Mouse (Mus musculus): Measurements from ENCODE around the gene Rwdd4a. TPM values are rescaled to one million over a fixed set of nuclear protein-coding genes. Genes with fewer than 3 reads are reported as not detected.
A peak's percentile ranks its signal among the peaks of the same experiment; 100 is the strongest.

Rwdd4a gene
- polyA plus RNA-seq, 1 experiment from 2014 or later = 35.2 TPM

- Histone ChIP-seq H3K4me1 (ENCODE audit: control insufficient read depth, insufficient read depth, low read length) (no peaks in the 10 kb centered on the region), H3K36me3 (ENCODE audit: control insufficient read depth, insufficient read depth, low read length) (no peaks in the 10 kb centered on the region), H3K4me3 (ENCODE audit: low read depth, low read length) (no peak overlapping the region), H3K4me2 (ENCODE audit: low read depth, low read length) (no peak overlapping the region), H3K27me3 (ENCODE audit: control insufficient read depth, insufficient read depth, low read length) (no peaks in the 10 kb centered on the region), H3K9ac (replicated peaks; ENCODE audit: low read depth, low read length) (no peak overlapping the region), H3K27ac (ENCODE audit: low read depth, low read length) (no peak overlapping the region), H3K9me3 (ENCODE audit: control insufficient read depth, low read length) (no peaks in the 10 kb centered on the region)
- ATAC-seq (ENCODE audit: low read depth) = no peak
- WGBS = 94% methylated on average over 6 of the region's 6 CpGs
Observed at GRCm38 (mm10) chr8:47566551-47566950, 33.1 kb downstream of the Rwdd4a start.

GRCm38 (mm10) chr8:47568098-47568497 is 34.6 kb downstream of the Rwdd4a start:
- no peak for ATAC-seq (ENCODE audit: low read depth)
- H3K9ac ChIP-seq (replicated peaks; ENCODE audit: low read depth, low read length) = no peak overlapping the region
- no peaks in the 10 kb centered on the region for H3K27me3 ChIP-seq (ENCODE audit: control insufficient read depth, insufficient read depth, low read length)
- no peaks in the 10 kb centered on the region for H3K4me1 ChIP-seq (ENCODE audit: control insufficient read depth, insufficient read depth, low read length)
- H3K4me2 ChIP-seq (ENCODE audit: low read depth, low read length) = no peak overlapping the region
- 90% methylated on average over 5 of the region's 5 CpGs for WGBS
- no peak overlapping the region for H3K4me3 ChIP-seq (ENCODE audit: low read depth, low read length)
- H3K27ac ChIP-seq (ENCODE audit: low read depth, low read length) = no peak overlapping the region
- H3K36me3 ChIP-seq (ENCODE audit: control insufficient read depth, insufficient read depth, low read length) = no peaks in the 10 kb centered on the region
- H3K9me3 ChIP-seq (ENCODE audit: control insufficient read depth, low read length) = no peaks in the 10 kb centered on the region

DNA sequence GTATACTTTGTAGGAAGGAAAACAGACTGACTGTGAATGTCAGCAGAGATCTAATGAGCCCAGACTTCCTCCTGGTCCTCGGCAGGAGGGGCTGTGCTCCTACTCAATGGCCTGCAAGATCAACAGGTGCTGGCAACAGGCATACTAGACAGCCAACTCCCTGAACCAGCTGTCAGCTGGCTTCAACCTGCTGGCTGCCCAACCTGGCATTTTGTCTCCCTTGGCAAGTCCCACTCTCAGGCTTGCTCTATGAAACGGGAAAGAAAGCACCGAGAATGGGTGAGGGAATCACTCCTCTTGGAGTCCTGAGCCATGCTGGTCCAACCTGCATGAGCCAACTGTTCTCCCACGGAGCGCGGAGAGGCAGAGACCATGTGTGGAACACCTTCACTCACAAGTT is 36.7 kb downstream of the Rwdd4a start:
- ATAC-seq (ENCODE audit: low read depth) = no peak
- no peaks in the 10 kb centered on the region for H3K27me3 ChIP-seq (ENCODE audit: control insufficient read depth, insufficient read depth, low read length)
- 94% methylated on average over 6 of the region's 6 CpGs for WGBS

GRCm38 (mm10) chr8:47573482-47573881 is 40.0 kb downstream of the Rwdd4a start:
- H3K4me1 ChIP-seq (ENCODE audit: control insufficient read depth, insufficient read depth, low read length) = no peaks in the 10 kb centered on the region
- ATAC-seq (ENCODE audit: low read depth) = no peak
- no peaks in the 10 kb centered on the region for H3K36me3 ChIP-seq (ENCODE audit: control insufficient read depth, insufficient read depth, low read length)
- H3K9me3 ChIP-seq (ENCODE audit: control insufficient read depth, low read length) = no peaks in the 10 kb centered on the region
- no peak overlapping the region for H3K4me2 ChIP-seq (ENCODE audit: low read depth, low read length)
- H3K4me3 ChIP-seq (ENCODE audit: low read depth, low read length) = no peak overlapping the region
- no peaks in the 10 kb centered on the region for H3K27me3 ChIP-seq (ENCODE audit: control insufficient read depth, insufficient read depth, low read length)
- no peak overlapping the region for H3K27ac ChIP-seq (ENCODE audit: low read depth, low read length)
- no peak overlapping the region for H3K9ac ChIP-seq (replicated peaks; ENCODE audit: low read depth, low read length)
- WGBS = 90% methylated on average over 7 of the region's 7 CpGs

More for the DNA sequence above, 36.7 kb downstream of the Rwdd4a start:
- Histone ChIP-seq H3K4me1 (ENCODE audit: control insufficient read depth, insufficient read depth, low read length) (no peaks in the 10 kb centered on the region), H3K4me2 (ENCODE audit: low read depth, low read length) (no peak overlapping the region), H3K9me3 (ENCODE audit: control insufficient read depth, low read length) (no peaks in the 10 kb centered on the region), H3K4me3 (ENCODE audit: low read depth, low read length) (no peak overlapping the region), H3K36me3 (ENCODE audit: control insufficient read depth, insufficient read depth, low read length) (no peaks in the 10 kb centered on the region), H3K27ac (ENCODE audit: low read depth, low read length) (no peak overlapping the region), H3K9ac (replicated peaks; ENCODE audit: low read depth, low read length) (no peak overlapping the region)

GRCm38 (mm10) chr8:47581454-47581853 is 48.0 kb downstream of the Rwdd4a start:
- no peaks in the 10 kb centered on the region for H3K9me3 ChIP-seq (ENCODE audit: control insufficient read depth, low read length)
- no peaks in the 10 kb centered on the region for H3K27me3 ChIP-seq (ENCODE audit: control insufficient read depth, insufficient read depth, low read length)
- no peak overlapping the region for H3K4me2 ChIP-seq (ENCODE audit: low read depth, low read length)
- H3K4me1 ChIP-seq (ENCODE audit: control insufficient read depth, insufficient read depth, low read length) = no peaks in the 10 kb centered on the region
- no peak overlapping the region for H3K27ac ChIP-seq (ENCODE audit: low read depth, low read length)
- 69% methylated on average over 7 of the region's 7 CpGs for WGBS
- H3K4me3 ChIP-seq (ENCODE audit: low read depth, low read length) = no peak overlapping the region
- no peaks in the 10 kb centered on the region for H3K36me3 ChIP-seq (ENCODE audit: control insufficient read depth, insufficient read depth, low read length)
- ATAC-seq (ENCODE audit: low read depth) = peak; percentile 41; the same call in 1 of the 2 replicates
- no peak overlapping the region for H3K9ac ChIP-seq (replicated peaks; ENCODE audit: low read depth, low read length)

DNA sequence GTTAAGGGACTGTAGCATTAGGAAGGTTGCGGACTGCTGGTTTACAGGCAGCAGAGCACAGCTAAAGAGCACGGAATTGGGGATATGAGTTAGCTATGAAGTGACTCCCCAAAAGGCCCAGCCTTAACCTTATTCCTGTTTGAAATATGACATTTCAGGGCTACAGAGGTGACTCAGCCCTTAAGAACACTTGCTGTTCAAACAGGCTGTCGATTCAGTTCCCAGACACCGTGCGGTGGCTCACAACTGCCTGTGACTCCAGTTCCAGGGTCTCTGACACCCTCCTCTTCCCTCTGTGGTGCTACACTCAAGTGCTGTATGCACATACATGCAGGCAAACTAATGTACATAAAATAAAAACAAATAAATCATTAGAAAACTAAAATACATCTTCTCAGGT is 55.2 kb downstream of the Rwdd4a start:
- Histone ChIP-seq H3K4me1 (ENCODE audit: control insufficient read depth, insufficient read depth, low read length) (no peaks in the 10 kb centered on the region), H3K36me3 (ENCODE audit: control insufficient read depth, insufficient read depth, low read length) (no peaks in the 10 kb centered on the region), H3K9ac (replicated peaks; ENCODE audit: low read depth, low read length) (no peak overlapping the region), H3K4me2 (ENCODE audit: low read depth, low read length) (no peak overlapping the region), H3K27me3 (ENCODE audit: control insufficient read depth, insufficient read depth, low read length) (no peaks in the 10 kb centered on the region), H3K27ac (ENCODE audit: low read depth, low read length) (no peak overlapping the region), H3K9me3 (ENCODE audit: control insufficient read depth, low read length) (no peaks in the 10 kb centered on the region), H3K4me3 (ENCODE audit: low read depth, low read length) (no peak overlapping the region)
- ATAC-seq (ENCODE audit: low read depth) = no peak
- WGBS = 96% methylated on average over 5 of the region's 5 CpGs

- 50% methylated on average over 10 of the region's 10 CpGs for WGBS
- Histone ChIP-seq H3K27me3 (ENCODE audit: control insufficient read depth, insufficient read depth, low read length) (no peaks in the 10 kb centered on the region), H3K27ac (ENCODE audit: low read depth, low read length) (no peak overlapping the region), H3K36me3 (ENCODE audit: control insufficient read depth, insufficient read depth, low read length) (no peaks in the 10 kb centered on the region), H3K9me3 (ENCODE audit: control insufficient read depth, low read length) (no peaks in the 10 kb centered on the region), H3K4me3 (ENCODE audit: low read depth, low read length) (no peak overlapping the region), H3K4me2 (ENCODE audit: low read depth, low read length) (no peak overlapping the region), H3K4me1 (ENCODE audit: control insufficient read depth, insufficient read depth, low read length) (no peaks in the 10 kb centered on the region), H3K9ac (replicated peaks; ENCODE audit: low read depth, low read length) (no peak overlapping the region)
- ATAC-seq (ENCODE audit: low read depth) = no peak
Observed at GRCm38 (mm10) chr8:47590400-47590799, 56.9 kb downstream of the Rwdd4a start.

GRCm38 (mm10) chr8:47600664-47601063 is 67.2 kb downstream of the Rwdd4a start:
- Histone ChIP-seq H3K27ac (ENCODE audit: low read depth, low read length) (no peak overlapping the region), H3K27me3 (ENCODE audit: control insufficient read depth, insufficient read depth, low read length) (no peaks in the 10 kb centered on the region), H3K4me2 (ENCODE audit: low read depth, low read length) (no peak overlapping the region), H3K4me3 (ENCODE audit: low read depth, low read length) (no peak overlapping the region), H3K4me1 (ENCODE audit: control insufficient read depth, insufficient read depth, low read length) (no peaks in the 10 kb centered on the region), H3K36me3 (ENCODE audit: control insufficient read depth, insufficient read depth, low read length) (no peaks in the 10 kb centered on the region), H3K9ac (replicated peaks; ENCODE audit: low read depth, low read length) (no peak overlapping the region), H3K9me3 (ENCODE audit: control insufficient read depth, low read length) (no peaks in the 10 kb centered on the region)
- ATAC-seq (ENCODE audit: low read depth) = no peak
- 74% methylated on average over 8 of the region's 8 CpGs for WGBS

Measured in neural tube, embryonic 14.5 days (tissue).